Mouse (Mus musculus) adipocyte (in vitro differentiated cells): Measurements from ENCODE around the gene Gdpd2.

Experiments used
- DNase-seq: peaks from one replicate; pipeline ENCODE4 v3.0.0-alpha.2; 2016; ENCODE audit warnings: low spot score

Gene Gdpd2

GRCm38 (mm10) chrX:100777655-100778234, 48.1 kb downstream of the Gdpd2 start:
- DNase-seq = no peak

GRCm38 (mm10) chrX:100778397-100778796, 48.7 kb downstream of the Gdpd2 start:
- no peak for DNase-seq
